Mouse (Mus musculus) layer of hippocampus, adult 9-11 months (tissue): ENCODE measurements around the gene Vcl.

ENCODE experiments used
- DNase-seq: peaks from one replicate; pipeline ENCODE4 v3.0.0; 2022

Gene Vcl

DNA sequence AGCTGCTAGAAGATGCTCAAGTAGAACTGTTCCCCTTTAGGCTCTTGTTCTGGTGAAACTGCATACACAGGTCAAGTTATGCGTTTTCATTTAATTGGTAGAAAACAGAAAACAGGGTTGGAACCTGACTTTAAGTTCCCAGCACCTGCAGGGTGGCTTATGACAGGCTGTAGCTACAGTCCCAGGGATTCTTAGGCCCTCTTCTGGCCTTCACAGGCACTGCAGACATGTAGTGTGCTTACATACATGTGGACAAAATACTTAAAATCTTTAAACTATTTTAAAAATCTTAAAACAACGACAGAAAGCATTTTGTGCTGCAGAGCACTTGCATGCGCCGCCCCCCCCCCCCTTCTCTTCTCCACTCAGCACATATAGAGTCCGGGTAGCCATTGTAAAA, 140.4 kb downstream of the Vcl start:
- no peak for DNase-seq

DNA sequence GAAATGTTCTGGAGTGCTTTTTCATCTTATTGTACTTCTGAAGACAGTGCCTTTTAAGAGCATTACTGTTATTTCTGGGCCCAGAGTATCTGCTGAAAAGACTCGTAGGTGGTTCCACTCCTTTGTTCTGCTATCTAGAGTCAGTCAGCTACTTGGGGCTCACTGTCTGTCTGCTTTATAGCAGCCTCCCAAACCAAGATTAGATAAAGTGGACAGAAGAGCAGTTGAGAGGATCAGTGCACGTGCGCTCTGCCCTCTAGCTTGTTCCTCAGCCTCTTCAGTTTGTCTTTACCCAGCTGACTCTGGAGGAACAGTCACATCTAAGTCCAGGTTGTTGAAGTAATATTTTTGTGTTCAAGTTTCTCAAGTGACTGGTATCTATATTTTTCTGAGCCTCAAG, 144.8 kb downstream of the Vcl start:
- DNase-seq = no peak

DNA sequence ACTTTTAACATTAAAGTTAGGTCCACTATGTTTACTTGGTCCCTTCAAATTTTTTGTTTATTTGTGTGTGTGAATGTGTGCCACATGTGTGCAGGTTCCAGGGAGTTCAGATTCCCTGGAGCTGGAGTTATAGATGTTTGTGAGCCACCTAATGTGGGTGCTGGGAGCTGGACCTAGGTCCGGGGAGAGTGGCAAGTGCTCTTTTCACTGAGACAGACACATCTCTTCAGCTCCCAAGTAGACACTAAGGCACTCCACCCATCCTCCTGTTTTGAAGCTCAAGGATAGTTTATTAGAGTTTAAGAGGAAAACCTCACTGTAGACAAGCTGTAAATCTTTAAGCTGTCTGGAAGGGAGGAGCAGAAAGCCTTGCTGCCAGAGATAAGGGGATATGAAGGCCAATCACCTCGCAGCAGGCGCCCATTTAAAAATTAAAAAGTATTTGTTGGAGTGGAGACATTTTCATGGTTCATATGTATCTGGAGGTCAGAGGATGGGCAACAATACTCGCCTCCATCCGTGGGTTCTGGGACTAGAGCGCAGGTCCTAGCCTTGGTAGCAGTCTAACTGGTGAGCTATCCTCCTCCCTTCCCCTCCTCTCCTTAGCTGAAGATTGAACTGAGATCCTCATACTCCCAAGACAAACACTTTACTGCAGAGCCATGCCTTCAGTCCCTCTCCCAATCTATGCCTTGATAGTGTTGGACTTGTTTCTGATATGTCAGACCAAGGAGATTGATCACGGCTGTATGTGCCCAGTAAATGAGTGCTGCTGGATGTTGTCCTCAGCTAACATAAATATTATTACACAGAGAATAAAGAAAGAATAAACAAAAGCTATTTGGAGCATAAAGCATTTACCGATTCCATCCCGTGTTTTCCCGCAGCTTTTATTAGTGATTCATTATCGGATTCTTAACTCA, 145.5 kb downstream of the Vcl start:
- DNase-seq = no peak

DNA sequence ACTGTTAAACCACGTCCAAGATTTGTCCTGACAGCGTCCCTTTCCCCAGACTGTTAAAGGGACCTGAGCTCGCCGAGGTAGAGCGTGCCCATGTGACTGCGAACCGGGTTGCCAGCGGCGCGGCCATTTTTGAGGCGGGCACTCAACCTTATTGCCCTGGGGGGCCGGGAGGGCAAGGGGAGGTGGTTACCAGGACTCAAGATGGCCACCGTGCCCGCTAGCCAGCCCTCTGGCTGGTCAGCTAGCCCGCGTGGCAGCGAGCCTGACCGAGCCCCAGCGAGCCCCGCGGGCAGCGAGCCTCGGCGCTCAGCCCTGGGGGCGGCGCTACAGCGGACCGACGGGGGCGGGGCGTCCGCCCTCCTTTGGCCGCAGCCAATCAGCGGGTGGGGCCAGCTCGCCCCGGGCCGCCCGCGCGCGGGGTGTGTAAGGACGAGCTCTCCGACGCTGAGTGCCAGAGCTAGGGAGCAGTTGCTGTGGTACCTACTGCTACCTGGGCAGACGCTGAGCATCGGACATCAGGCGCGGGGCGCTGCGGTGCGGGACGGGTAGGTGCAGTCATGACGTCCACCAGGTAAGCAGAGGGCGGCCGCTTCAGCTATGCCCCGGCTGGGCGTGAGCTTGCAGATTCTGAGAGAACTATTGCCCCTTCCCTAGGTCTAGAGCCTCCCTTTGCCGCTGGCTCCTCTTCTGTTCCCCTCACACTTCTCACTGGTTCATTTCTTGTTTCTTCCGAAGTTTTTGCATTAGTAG, 146.7 kb downstream of the Vcl start:
- DNase-seq = peak; percentile 92

DNA sequence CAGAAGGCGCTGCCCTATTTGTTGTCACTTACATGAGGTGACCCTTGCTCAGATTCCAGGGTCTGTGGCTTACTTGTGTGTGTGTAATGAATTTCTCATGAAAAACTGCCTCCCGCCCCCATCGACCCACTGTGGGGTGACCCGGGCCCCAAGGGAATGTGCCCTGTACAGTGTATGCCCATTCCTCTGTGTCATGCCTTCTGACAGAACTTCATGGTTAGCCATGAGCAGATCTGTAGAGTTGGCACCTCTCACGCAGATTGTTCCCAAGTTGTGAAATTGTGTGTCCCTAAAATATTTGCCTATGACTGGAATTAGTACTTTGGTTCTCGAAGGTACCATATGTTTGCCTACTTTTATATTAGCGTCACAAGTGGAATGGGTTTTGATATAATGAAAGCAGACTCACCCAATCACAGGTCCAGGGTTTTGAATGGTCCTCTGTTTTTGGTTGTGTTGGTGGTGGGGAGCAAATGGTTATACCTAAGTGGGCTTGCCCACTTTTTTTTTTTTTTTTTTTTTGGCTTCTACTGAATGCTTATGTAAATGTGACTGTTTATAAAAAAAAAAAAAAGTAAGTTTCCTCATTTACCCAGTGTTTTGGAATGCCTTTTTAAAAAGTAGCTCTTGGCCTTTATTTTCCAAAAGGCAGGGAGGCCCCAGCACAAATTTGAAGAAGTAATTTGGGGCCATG, 147.4 kb downstream of the Vcl start:
- DNase-seq = no peak

DNA sequence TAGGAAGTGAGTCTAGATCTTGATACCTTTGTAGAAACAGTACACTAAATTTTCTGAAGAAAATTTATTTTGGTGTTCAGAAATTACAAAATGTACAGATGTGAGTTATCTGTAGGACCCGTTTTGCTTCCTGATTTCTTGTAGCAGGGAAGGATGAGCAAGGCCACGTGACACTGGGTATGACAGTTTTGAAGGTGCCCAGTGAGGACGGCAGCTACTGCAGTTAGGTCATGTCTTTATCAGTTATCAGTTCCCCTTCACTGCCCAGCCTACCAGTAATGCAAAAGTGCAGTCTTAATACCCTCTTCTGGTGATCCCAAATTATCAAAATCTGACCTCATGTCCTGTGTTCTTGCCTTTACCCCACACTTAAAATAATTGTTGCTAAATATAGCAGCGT, 148.7 kb downstream of the Vcl start:
- DNase-seq = no peak

DNA sequence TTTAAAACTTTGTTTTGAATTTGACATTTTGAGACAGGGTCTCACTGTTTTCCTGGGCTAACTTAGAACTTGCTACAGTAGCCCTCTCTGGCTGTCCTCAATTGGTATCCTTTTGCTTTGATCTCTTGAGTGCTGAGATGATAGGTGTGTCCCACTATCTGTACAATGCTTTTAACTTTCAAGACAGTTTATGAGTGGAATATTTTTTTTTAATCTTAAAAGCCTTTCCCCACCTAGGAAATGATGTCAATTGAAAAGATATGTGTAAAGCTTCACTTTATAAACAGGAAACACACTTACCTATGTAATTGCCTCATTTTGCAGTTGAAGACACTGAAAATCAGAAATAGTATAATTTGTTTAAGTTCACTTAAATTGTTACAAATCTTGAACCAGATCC, 149.3 kb downstream of the Vcl start:
- no peak for DNase-seq

DNA sequence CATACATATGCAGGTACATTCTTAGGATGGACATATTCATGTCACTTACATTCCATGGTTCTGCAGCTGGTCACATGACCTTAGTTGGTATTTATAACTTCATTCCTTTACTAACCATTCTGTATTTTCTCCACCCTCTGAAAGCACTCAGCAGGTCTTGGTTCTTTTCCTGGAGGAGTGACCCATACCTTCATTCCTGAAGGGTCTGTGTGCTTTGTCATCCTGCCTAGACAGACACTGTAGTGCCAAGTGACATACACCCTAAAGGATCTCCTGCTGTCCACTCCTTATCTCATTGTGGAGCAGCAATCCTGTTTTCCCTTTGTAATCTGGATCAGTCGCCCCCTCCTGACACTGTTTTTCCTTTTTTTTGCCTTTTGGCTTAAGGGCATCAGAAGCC, 153.6 kb downstream of the Vcl start:
- no peak for DNase-seq
